Mouse (Mus musculus) activated CD4-positive, CD25-positive, alpha-beta regulatory T cell, adult 4 months (primary cell): ENCODE results near the gene Pot1b. TPM values are rescaled to one million over a fixed set of nuclear protein-coding genes. Genes with fewer than 3 reads are reported as not detected.

Experiments
- ATAC-seq: one replicate; pipeline ENCODE4 v1.8.0; 2017
- polyA plus RNA-seq, 2 experiments: library from polyadenylated mRNA; unstranded; fragments of 100-300 nt; shearing (Covaris generic); gene quantifications; one replicate each; pipeline ENCODE4 v1.2.1; 2017

Pot1b gene
- polyA plus RNA-seq: 10 to 100 TPM; 14.0 to 17.5 TPM

GRCm38 (mm10) chr17:55711984-55712811, at the start of gene Pot1b:
Gene Pot1b, minus strand, starts transcription at chr17:55712628.
- ATAC-seq: peak; percentile 94

DNA sequence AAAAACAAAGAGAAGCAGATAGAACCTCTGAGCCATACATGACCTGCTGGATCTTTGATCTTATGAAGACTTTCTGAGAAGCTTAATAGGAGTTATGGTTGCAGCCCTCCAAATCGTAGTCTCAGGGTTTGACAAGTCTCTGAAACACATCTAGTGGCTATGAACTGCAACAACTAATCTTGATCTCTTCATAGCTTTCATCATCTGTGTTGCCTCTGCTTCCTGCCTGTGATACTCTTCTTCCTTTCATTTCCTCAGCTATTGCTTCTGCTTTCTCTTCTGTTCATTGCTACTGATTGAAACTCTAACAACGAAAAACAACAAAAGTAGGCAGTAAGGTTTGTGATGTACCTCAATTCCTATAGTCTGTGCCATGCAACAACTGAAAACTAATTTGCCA, 38.7 kb upstream of the Pot1b start:
- no peak for ATAC-seq

GRCm38 (mm10) chr17:55749786-55750185, 37.4 kb upstream of the Pot1b start, which contains the start of gene Adgre4:
Gene Adgre4, plus strand, starts transcription at chr17:55749984.
- ATAC-seq: no peak

DNA sequence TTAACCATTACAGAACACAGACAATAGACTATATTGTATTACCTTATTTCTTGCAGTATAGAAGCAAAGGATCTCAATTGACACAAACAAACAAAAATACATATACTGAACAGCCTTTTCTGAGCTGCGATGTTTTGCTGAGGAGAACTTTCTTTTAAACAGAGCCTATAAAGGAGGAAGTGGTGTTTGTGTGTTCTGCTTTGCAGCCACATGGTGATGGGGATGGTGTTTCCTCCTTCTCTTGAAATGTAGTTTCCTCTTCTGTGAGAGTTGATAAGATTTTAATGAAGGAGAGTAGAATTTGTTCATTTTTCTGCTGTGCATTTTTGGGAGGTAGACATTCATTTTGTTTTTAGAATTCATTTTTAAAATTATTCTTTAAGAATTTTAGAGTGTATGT, 24.2 kb upstream of the Pot1b start:
- ATAC-seq: no peak

GRCm38 (mm10) chr17:55726193-55726592, 13.8 kb upstream of the Pot1b start:
- ATAC-seq: no peak

GRCm38 (mm10) chr17:55722250-55722649, 9.8 kb upstream of the Pot1b start:
- no peak for ATAC-seq

DNA sequence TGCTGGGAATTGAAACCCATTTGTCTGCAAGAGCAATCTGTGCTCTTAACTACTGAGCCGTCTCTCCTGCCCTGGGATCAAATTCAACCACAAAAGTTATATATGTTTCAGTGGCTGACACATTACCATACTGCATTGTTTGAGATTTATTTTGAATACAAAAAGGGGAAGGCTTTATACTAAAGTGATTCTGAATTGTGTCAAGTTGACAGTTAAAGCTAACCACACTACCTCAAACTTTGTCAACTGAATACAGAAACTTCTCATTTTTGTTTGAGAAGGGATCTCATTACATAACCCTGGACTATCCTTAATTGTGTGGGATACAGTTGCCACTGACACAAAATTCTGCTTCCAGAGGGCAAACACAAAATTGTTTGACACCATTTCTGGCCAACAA, 8.8 kb upstream of the Pot1b start:
- no peak for ATAC-seq

GRCm38 (mm10) chr17:55702865-55703264, 9.6 kb downstream of the Pot1b start:
- no peak for ATAC-seq

DNA sequence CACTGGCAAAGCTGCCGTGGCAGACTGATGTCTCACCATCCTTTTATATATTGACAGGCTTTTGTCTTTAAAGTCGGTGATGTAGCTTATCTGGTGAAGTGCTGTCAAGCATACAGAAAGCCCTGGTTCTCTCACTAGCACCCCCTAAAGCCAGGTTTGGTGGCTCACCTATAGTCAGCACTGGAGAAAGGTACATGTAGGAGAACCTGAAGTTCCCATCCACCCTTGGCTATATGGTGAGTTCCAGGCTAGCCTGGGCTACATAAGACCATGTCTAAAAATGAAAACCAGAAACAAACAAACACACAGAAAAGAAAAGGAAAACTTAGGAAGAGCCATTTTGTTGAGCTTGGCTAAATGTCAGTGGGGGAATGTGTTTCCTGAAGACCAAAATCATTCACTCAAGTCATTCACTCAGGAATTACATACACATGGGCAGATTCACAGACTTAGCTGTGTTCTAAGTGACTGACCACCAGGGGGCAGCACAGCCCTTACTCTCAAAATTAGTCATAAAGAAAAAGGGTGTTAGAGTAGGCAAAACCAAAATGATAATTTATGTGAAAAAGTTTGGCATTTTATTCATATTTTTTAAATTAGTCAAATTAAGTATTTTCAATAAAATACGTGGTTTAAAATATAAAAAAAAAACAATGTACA, 10.1 kb downstream of the Pot1b start:
- peak; percentile 93 for ATAC-seq

- ATAC-seq: no peak
Observed at GRCm38 (mm10) chr17:55699388-55699787, 13.0 kb downstream of the Pot1b start.

GRCm38 (mm10) chr17:55661099-55661498, 51.3 kb downstream of the Pot1b start:
- ATAC-seq: no peak

GRCm38 (mm10) chr17:55625092-55625491, 87.3 kb downstream of the Pot1b start, which contains the start of gene Vmn2r118:
Gene Vmn2r118, minus strand, starts transcription at chr17:55625192.
- ATAC-seq: no peak

Other genes with a start within 250 kb of the Pot1b start
- not detected for gene Vmn2r118, start 87.4 kb downstream of the Pot1b start, polyA plus RNA-seq
- gene Adgre4, start 37.4 kb upstream of the Pot1b start, polyA plus RNA-seq: under 1 TPM in 1 of 2 experiments, not detected in 1; 0.38 TPM
- gene Zfp119a, start 166.3 kb upstream of the Pot1b start, polyA plus RNA-seq: 10 to 100 TPM; 17.3 to 17.8 TPM
- gene Zfp959, start 179.5 kb upstream of the Pot1b start, polyA plus RNA-seq: 10 to 100 TPM; 28.5 to 36.9 TPM
- 10 to 100 TPM; 17.2 to 17.4 TPM for gene Zfp119b, start 236.9 kb upstream of the Pot1b start, polyA plus RNA-seq
- gene Ebi3, start 240.0 kb upstream of the Pot1b start, polyA plus RNA-seq: 10 to 100 TPM; 52.7 to 95.2 TPM
- gene Yju2, start 246.5 kb upstream of the Pot1b start, polyA plus RNA-seq: 10 to 100 TPM; 26.9 to 30.2 TPM